Mouse (Mus musculus) C2C12 (cell line): ENCODE data around the gene Stum.

ENCODE experiments used
- CTCF ChIP-seq: IDR thresholded peaks from one replicate; pipeline ENCODE4 v1.5.1; 2011; ENCODE audit not compliant: control insufficient read depth, insufficient read depth, insufficient read length
- MAX ChIP-seq: IDR thresholded peaks from one replicate; pipeline ENCODE4 v1.6.1; 2011; ENCODE audit warnings: mild to moderate bottlenecking, control low read depth
- MYOD1 ChIP-seq: IDR thresholded peaks from one replicate; pipeline ENCODE4 v1.6.1; 2011; ENCODE audit warnings: low read depth; ENCODE audit not compliant: control insufficient read depth, insufficient read length
- MYOG ChIP-seq: IDR thresholded peaks from one replicate; pipeline ENCODE4 v1.6.1; 2011; ENCODE audit not compliant: control insufficient read depth, insufficient read length; ENCODE audit errors: extremely low read depth
- USF1 ChIP-seq: IDR thresholded peaks from one replicate; pipeline ENCODE4 v1.6.1; 2011; ENCODE audit warnings: low read depth, mild to moderate bottlenecking, control low read depth, moderate library complexity

GRCm38 (mm10) chr1:180420496-180421164 is 62.7 kb downstream of the Stum start:
- TF ChIP-seq MAX (no peak), CTCF (no peak), USF1 (no peak), MYOD1 (no peak), MYOG (no peak)
